Mouse (Mus musculus): ENCODE data around the gene 1700010I14Rik. TPM values are rescaled to one million over a fixed set of nuclear protein-coding genes. Genes with fewer than 3 reads are reported as not detected.

The 1700010I14Rik gene
- polyA plus RNA-seq, 2 experiments = 0.55 to 0.79 TPM

DNA sequence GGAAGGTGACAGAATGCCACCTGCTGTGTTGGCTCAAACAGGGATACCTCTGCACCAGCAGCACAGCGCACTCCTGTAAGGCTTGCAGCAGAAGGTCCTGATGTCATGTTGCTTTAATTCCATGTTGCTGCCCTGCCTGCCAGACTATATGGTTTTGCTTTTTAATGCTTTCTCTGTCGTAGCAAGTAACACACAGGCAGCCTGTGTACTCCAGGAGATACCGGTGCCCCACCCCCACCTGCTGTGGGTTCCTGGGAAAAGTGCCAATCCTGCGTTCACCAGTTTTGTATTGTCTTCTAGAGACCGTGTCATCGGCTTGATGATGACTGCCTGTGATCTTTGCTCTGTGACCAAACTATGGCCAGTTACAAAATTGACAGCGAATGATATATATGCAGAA, 13.7 kb upstream of the 1700010I14Rik start:
- Histone ChIP-seq H3K36me3 (replicated peaks; ENCODE audit: control insufficient read depth, insufficient read depth, low read depth) (no peaks in the 10 kb centered on the region), H3K4me1 (replicated peaks; ENCODE audit: control insufficient read depth in 2 of 2, insufficient read depth in 2 of 2, low read length in 1 of 2) (no peaks in the 10 kb centered on the region), H3K4me2 (ENCODE audit: low read depth) (no peak overlapping the region), H3K27ac (no peak overlapping the region), H3K4me3 (ENCODE audit: insufficient read depth in 1 of 2, low read depth in 2 of 2, low read length in 2 of 2) (no peak overlapping the region), H3K9me3 (ENCODE audit: control insufficient read depth, low read length) (no peaks in the 10 kb centered on the region), H3K9ac (replicated peaks) (no peak overlapping the region), H3K27me3 (ENCODE audit: control insufficient read depth, insufficient read depth, low read length) (no peaks in the 10 kb centered on the region)
- 66% methylated on average over 7 of the region's 7 CpGs for WGBS (ENCODE audit: insufficient replicate concordance)
- TF ChIP-seq CTCF (IDR thresholded peaks at IDR 0.05; ENCODE audit: low read depth) (no peak), EP300 (IDR thresholded peaks at IDR 0.05; ENCODE audit: low read depth) (no peak)
- ATAC-seq (ENCODE audit: insufficient read depth) = no peak
- no peak for DNase-seq (ENCODE audit: low read depth in 3 of 3, low spot score in 3 of 3)

DNA sequence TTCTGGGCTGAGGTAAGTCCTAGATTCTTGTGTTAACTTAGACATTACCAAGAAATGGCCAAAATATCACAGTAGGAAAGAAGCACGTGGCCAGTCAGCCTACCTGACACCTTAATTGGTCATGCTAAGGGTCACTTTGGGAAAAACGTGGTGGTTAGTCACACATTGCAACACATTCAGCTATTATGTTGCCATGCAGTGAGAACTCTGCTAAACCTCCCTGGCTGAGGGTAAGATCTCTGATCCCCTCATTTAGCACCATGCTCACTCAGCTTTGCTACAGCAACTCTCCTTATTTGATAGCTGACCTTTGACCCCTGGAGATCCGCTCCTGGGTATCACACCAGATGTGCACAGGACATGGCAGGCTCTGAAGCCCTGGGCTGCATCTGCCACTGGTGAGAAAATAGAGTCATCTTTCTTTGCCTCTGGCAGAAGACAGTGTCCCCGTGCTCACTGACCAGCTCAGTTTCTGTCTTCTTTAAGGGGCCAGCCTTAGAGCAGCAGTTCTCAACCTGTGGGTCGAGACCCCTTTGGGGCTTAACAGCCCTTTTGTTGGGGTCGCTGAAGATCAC, 13.2 kb upstream of the 1700010I14Rik start:
- DNase-seq (ENCODE audit: low read depth in 3 of 3, low spot score in 3 of 3) (no peak), ATAC-seq (ENCODE audit: insufficient read depth) (no peak)
- H3K4me2 ChIP-seq (ENCODE audit: low read depth) = no peak overlapping the region
- no peak overlapping the region for H3K9ac ChIP-seq (replicated peaks)
- H3K4me1 ChIP-seq (replicated peaks; ENCODE audit: control insufficient read depth in 2 of 2, insufficient read depth in 2 of 2, low read length in 1 of 2) = no peaks in the 10 kb centered on the region
- H3K27me3 ChIP-seq (ENCODE audit: control insufficient read depth, insufficient read depth, low read length) = no peaks in the 10 kb centered on the region
- H3K4me3 ChIP-seq (ENCODE audit: insufficient read depth in 1 of 2, low read depth in 2 of 2, low read length in 2 of 2) = no peak overlapping the region
- 49% methylated on average over 6 of the region's 6 CpGs for WGBS (ENCODE audit: insufficient replicate concordance)
- H3K9me3 ChIP-seq (ENCODE audit: control insufficient read depth, low read length) = no peaks in the 10 kb centered on the region
- TF ChIP-seq CTCF (IDR thresholded peaks at IDR 0.05; ENCODE audit: low read depth) = no peak
- no peak for TF ChIP-seq EP300 (IDR thresholded peaks at IDR 0.05; ENCODE audit: low read depth)
- H3K36me3 ChIP-seq (replicated peaks; ENCODE audit: control insufficient read depth, insufficient read depth, low read depth) = no peaks in the 10 kb centered on the region
- no peak overlapping the region for H3K27ac ChIP-seq

DNA sequence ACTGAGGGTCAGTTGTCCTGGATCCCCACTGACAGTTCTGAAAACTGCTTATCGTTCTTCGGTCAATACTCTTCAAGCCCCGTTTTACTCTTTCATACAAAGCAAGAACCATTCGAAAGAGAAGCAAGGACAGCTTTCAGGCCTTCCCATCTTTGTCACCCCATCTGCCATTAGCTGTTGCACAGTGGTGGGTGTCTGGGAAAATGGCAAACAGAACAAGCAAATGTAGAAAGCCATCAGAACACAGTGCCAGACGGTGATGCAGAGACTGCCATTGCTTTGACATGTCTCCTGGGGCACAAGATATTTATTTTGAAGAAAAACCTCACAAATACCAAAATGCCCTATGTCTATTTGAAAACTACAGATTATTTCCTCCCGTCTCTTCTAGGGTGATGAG, 11.4 kb upstream of the 1700010I14Rik start:
- 67% methylated on average over 6 of the region's 6 CpGs for WGBS (ENCODE audit: insufficient replicate concordance)
- no peaks in the 10 kb centered on the region for H3K27me3 ChIP-seq (ENCODE audit: control insufficient read depth, insufficient read depth, low read length)
- no peak overlapping the region for H3K4me2 ChIP-seq (ENCODE audit: low read depth)
- no peaks in the 10 kb centered on the region for H3K36me3 ChIP-seq (replicated peaks; ENCODE audit: control insufficient read depth, insufficient read depth, low read depth)
- H3K9ac ChIP-seq (replicated peaks) = no peak overlapping the region
- no peaks in the 10 kb centered on the region for H3K9me3 ChIP-seq (ENCODE audit: control insufficient read depth, low read length)
- no peak overlapping the region for H3K4me3 ChIP-seq (ENCODE audit: insufficient read depth in 1 of 2, low read depth in 2 of 2, low read length in 2 of 2)
- no peak for DNase-seq (ENCODE audit: low read depth in 3 of 3, low spot score in 3 of 3)
- H3K27ac ChIP-seq = no peak overlapping the region
- TF ChIP-seq CTCF (IDR thresholded peaks at IDR 0.05; ENCODE audit: low read depth) (no peak), EP300 (IDR thresholded peaks at IDR 0.05; ENCODE audit: low read depth) (no peak)
- H3K4me1 ChIP-seq (replicated peaks; ENCODE audit: control insufficient read depth in 2 of 2, insufficient read depth in 2 of 2, low read length in 1 of 2) = no peaks in the 10 kb centered on the region
- ATAC-seq (ENCODE audit: insufficient read depth) = no peak

DNA sequence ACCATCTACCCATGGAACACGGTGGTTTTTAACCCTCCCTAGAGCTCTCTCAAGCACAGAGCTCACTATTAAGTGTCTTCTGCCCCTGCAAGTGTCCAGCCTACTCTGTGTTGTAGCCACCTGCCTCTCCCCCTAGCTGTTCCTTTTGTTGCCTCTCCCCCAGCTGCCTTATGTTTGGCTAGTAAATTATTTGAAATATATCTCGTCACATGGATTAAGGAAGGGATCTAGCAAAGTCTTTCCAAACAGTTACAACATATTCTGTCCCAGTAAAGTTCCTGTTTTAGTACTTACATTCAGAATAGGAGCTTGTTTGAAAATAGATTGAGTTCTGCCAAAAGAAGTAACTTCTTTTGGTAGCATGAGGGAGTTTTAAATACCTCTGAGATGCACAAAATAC, 10.9 kb upstream of the 1700010I14Rik start:
- Histone ChIP-seq H3K4me3 (ENCODE audit: insufficient read depth in 1 of 2, low read depth in 2 of 2, low read length in 2 of 2) (no peak overlapping the region), H3K4me1 (replicated peaks; ENCODE audit: control insufficient read depth in 2 of 2, insufficient read depth in 2 of 2, low read length in 1 of 2) (no peaks in the 10 kb centered on the region), H3K9ac (replicated peaks) (no peak overlapping the region), H3K9me3 (ENCODE audit: control insufficient read depth, low read length) (no peaks in the 10 kb centered on the region), H3K27me3 (ENCODE audit: control insufficient read depth, insufficient read depth, low read length) (no peaks in the 10 kb centered on the region), H3K27ac (no peak overlapping the region), H3K36me3 (replicated peaks; ENCODE audit: control insufficient read depth, insufficient read depth, low read depth) (no peaks in the 10 kb centered on the region), H3K4me2 (ENCODE audit: low read depth) (no peak overlapping the region)
- ATAC-seq (ENCODE audit: insufficient read depth) (no peak), DNase-seq (ENCODE audit: low read depth in 3 of 3, low spot score in 3 of 3) (no peak)
- 42% methylated on average over 2 of the region's 2 CpGs for WGBS (ENCODE audit: insufficient replicate concordance)
- TF ChIP-seq CTCF (IDR thresholded peaks at IDR 0.05; ENCODE audit: low read depth) (no peak), EP300 (IDR thresholded peaks at IDR 0.05; ENCODE audit: low read depth) (no peak)

DNA sequence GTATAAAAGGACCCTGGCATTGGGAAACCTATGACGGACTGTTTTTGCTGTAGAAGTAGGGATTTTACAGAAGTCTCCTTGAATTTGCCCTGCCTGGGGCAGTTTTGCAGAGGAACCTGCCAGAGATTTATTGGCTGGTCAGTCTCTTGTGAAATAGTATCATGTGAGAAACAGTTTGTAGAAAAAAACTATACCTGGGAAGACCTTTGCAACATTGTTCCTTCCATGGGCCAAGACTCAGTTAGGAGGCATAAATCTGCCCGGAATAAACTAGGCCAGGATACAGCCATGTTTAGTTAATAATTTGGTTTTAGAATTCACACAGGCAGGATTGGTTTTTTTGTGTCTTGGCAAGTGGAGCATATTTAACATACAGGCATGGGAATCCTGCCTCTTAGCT, 4.6 kb upstream of the 1700010I14Rik start:
- DNase-seq (ENCODE audit: low read depth in 3 of 3, low spot score in 3 of 3) (no peak), ATAC-seq (ENCODE audit: insufficient read depth) (no peak)
- no peak overlapping the region for H3K9ac ChIP-seq (replicated peaks)
- no peaks in the 10 kb centered on the region for H3K4me1 ChIP-seq (replicated peaks; ENCODE audit: control insufficient read depth in 2 of 2, insufficient read depth in 2 of 2, low read length in 1 of 2)
- H3K4me2 ChIP-seq (ENCODE audit: low read depth) = no peak overlapping the region
- 59% methylated on average over 2 of the region's 2 CpGs for WGBS (ENCODE audit: insufficient replicate concordance)
- H3K4me3 ChIP-seq (ENCODE audit: insufficient read depth in 1 of 2, low read depth in 2 of 2, low read length in 2 of 2) = no peak overlapping the region
- no peak overlapping the region for H3K27ac ChIP-seq
- no peaks in the 10 kb centered on the region for H3K36me3 ChIP-seq (replicated peaks; ENCODE audit: control insufficient read depth, insufficient read depth, low read depth)
- H3K9me3 ChIP-seq (ENCODE audit: control insufficient read depth, low read length) = no peaks in the 10 kb centered on the region
- TF ChIP-seq CTCF (IDR thresholded peaks at IDR 0.05; ENCODE audit: low read depth) (no peak), EP300 (IDR thresholded peaks at IDR 0.05; ENCODE audit: low read depth) (no peak)
- H3K27me3 ChIP-seq (ENCODE audit: control insufficient read depth, insufficient read depth, low read length) = no peaks in the 10 kb centered on the region

Measured in liver, embryonic 14.5 days (tissue).